Mouse (Mus musculus): Measurements from ENCODE around the gene Bloc1s5. TPM values are rescaled to one million over a fixed set of nuclear protein-coding genes. Genes with fewer than 3 reads are reported as not detected.

Bloc1s5 gene
- polyA plus RNA-seq, 1 experiment, result 24.2 TPM

DNA sequence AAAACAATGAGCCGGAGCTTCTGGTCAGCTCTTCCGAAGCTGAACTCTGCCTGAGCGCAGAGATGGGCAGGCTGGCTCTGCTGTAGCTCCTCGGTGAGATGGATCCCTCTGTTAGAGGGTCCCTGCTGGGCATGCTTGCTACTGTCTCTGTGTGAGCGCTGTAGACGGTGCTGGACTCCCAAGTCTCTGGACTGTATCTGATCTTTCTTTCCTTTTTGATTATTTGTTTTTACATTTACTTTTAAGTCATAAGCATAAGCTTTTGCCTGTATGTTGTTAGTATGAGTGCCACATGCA lies 8.7 kb downstream of the Bloc1s5 start:
- TF ChIP-seq GATA1 (IDR thresholded peaks at IDR 0.05; ENCODE audit: low read length), result no peak

DNA sequence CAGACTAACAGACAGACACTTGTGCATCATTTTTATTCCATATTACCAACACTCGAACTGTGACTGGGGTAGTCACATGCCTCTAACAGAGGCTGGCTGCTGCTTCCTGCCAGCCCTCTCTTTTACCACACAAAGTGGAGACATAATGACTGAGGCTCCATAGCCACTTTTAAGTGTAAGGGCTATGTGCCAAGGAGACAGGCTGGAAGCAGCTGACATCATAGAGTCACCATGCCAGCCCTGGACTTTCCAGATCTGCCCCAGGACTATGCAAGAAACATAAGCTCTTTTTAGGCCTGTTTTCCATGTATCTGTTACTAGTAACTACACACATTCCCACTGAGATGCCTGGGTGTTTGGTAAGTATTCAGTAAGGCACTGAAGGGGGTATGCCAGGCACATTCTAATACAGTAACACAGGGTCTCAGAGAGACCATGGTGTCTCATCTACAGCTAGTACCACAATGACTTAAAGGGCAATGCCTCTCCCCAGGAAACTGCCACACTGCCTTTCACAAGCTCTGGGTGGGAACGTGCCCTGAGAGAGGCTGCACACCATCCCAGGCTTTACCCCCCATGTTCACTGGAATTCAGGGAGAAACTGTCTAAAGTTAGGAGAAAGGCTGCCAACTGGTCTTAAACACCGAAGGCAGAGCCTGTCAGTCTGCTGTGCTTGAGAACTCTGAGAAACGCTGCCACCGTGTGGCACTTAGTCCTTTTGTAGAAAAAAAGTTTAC lies 9.2 kb downstream of the Bloc1s5 start:
- no peak for TF ChIP-seq GATA1 (IDR thresholded peaks at IDR 0.05; ENCODE audit: low read length)

DNA sequence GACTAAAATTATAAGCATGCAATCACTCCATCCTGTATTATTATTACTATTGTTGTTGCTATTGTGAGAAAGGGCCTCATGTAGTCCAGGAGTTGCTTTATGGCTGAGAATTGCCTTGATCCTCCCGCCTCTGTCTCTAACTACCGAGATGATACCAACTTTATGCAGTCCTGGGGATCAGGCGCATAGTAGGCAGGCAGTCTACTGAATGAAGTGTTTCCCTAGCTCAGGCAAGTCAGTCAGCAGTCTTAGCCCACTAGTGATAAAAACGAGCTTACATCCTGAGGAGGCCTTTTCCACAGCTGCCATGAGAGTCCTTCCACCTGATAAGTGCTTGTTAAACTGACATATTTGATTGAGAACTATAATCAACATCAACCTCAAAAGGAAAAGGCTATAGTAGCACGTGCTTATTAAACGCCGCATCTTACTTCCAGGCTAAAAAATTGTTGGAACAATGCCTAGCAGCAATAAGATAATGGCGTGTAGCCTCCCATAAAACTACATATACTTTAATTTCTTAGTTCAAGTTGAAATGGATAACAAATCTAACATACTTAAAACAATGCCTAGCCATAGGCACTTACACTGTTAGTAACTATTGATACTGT lies 10.5 kb downstream of the Bloc1s5 start:
- TF ChIP-seq GATA1 (IDR thresholded peaks at IDR 0.05; ENCODE audit: low read length), result no peak

DNA sequence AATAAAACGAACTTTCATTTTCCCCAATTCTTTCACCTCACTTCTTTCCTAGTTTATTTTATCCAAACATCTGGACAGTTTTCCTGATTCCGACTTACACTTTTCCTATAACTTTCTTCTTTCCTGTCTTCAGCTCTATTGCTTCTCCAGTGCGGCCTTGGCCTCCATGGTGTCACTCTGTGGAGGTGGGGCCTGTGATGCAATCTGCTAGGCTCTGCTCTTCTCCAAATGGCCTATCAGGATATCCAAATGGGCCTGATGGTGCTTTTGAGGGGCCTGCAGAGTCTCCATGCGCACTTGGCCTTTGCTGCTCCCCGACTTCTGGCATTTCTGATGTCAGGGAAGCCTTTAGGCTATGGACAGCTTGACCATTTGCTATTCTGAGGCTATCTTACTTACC lies 11.6 kb downstream of the Bloc1s5 start:
- TF ChIP-seq GATA1 (IDR thresholded peaks at IDR 0.05; ENCODE audit: low read length), result no peak

DNA sequence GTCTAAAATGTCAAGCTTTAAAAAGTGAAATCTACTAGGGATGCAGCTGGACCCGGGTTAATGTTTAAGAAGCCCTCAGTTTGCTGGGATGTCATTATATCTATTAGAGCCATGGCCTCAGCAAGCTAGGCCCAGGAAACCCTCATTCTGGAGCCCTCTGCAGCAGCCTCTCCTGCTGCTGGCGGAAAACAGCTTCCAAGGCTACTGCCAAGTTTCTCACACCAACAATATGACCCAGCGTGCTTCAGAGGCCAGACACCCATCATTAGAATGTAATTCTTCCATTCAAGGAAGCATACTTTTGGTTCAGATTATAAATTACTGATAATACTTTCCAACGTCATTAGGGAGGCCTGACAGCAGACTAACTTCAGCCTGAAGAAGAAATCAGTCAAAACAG lies 18.0 kb downstream of the Bloc1s5 start:
- no peak for TF ChIP-seq GATA1 (IDR thresholded peaks at IDR 0.05; ENCODE audit: low read length)

DNA sequence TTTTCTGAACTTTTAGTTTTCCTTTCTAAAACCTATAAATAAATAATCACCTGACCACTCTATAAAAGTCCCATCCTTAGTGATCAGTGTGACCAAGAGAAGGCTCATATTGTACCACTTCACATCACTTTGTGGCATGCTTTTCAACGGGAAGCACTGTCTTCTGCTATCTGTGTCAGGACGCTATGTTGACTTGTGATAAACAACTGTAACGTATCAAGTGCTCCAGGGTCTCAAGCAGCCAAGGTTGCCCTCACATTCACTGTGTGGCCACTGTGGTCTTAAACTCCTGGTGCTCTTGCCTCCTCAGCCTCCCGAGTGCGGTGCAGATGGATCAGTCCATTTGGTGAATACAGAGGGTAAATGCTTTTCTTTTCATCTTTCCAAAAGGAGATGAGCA lies 19.3 kb downstream of the Bloc1s5 start:
- no peak for TF ChIP-seq GATA1 (IDR thresholded peaks at IDR 0.05; ENCODE audit: low read length)

DNA sequence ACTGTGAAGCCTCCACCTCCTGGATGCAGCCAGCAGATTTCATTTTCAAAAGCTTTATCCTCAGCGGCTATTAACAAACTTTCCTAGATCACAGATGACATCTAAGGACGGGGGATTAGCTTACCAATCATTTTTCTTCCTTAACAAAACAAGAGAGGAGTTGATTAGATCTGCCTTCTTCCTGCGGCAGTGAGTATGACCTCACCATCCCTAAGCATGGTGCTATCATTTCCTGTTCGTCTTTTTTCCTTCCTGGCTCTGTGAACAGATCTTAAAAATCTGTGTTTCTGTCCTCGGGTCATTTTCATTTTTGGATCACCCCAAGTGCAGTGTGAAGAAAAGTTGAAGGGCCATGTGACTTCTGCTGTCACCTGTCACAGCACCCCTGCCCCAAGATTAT lies 20.6 kb downstream of the Bloc1s5 start:
- no peak for TF ChIP-seq GATA1 (IDR thresholded peaks at IDR 0.05; ENCODE audit: low read length)

DNA sequence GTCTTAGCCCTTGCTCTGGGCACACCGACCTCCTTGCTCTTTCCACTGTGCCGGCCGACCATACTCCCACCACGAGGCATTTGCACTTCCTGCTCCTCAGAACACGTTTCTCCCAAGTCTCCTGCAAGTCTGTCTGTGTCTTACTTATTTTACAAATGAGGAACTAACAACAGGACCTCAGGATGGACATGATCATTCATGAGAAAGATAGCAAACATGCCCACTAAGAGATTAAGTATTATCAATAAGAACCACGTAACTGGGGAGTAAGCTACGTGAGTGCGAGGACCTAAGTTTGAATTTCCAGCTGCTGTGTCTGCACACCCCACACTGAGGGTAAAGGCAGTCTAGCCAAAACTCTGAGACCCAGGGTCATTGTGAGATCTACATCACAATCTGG lies 21.3 kb downstream of the Bloc1s5 start:
- no peak for TF ChIP-seq GATA1 (IDR thresholded peaks at IDR 0.05; ENCODE audit: low read length)

DNA sequence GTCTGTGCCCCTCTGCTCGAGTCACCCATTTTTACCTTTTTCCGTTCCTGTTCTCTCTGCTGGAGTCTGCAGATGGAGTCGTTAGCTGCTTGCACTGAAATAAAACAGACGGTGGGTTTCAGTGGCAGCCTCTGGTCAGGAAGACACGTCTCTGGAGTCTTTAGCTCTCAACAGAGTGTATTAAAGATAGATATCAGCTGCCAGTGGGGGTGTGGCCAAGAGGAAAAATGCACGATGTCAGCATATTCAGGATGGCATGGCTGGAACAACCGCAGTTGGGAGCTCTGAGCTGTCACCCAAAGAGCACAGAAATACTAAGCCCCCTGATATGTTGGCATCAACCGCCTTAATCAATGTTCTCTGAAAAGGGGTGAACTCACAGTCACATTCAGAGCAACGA lies 22.3 kb downstream of the Bloc1s5 start:
- TF ChIP-seq GATA1 (IDR thresholded peaks at IDR 0.05; ENCODE audit: low read length), result no peak

DNA sequence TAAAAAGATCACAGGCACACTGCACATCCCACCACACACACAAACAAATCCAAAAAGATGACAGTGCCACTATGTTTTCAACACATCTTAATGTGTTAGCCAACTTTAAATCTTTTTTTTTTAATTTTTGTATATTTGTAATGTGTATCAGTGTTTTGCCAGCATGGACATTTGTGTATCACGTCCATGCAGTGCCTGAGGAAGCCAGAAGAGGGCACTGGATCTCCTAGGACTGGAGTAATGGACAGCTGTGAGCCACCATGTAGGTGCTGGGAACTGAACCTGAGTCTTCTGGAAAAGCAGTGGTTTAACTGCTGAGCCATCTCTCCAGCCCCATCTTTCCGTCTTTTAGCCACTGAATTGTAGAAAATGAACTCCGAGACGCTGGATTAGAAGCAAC lies 22.7 kb downstream of the Bloc1s5 start:
- no peak for TF ChIP-seq GATA1 (IDR thresholded peaks at IDR 0.05; ENCODE audit: low read length)

DNA sequence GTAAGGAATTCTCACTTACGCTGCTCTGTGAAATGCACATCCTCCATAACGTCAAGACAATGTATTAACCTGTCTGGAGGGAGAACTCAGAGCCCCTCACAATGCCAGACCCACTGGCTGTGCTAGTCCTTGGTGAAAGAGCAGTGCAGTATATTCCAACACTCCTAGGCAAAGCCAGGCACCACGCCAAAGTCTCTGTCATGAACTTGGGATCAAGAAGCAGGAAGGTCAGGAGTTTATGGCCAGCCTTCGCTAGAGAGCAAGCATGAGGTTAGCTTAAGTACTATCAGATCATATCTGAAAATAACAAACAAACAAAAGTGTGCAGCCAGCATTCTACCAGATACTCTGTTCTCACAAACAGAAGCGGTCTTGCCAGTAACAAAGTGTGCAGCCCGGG lies 24.6 kb downstream of the Bloc1s5 start:
- TF ChIP-seq GATA1 (IDR thresholded peaks at IDR 0.05; ENCODE audit: low read length), result no peak

DNA sequence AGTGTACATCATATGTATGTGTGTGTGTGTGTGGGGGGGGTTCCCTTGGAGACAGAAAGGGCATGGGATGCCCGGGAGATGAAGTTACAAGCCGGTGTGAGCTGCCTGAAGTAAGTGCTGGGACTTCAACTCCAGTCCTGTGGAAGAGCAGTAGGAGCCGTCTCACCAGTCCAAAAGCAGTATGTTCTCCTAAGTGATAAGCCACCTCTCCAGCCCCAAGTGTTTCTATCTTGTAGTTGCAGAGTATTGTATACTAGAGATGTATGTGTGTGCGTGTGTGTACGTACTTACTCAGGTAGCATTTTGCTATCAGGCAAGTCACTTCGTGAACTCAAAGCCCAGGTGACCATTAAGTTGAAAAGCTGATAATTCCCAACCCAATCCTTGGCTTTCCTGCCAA lies 27.8 kb downstream of the Bloc1s5 start:
- no peak for TF ChIP-seq GATA1 (IDR thresholded peaks at IDR 0.05; ENCODE audit: low read length)

DNA sequence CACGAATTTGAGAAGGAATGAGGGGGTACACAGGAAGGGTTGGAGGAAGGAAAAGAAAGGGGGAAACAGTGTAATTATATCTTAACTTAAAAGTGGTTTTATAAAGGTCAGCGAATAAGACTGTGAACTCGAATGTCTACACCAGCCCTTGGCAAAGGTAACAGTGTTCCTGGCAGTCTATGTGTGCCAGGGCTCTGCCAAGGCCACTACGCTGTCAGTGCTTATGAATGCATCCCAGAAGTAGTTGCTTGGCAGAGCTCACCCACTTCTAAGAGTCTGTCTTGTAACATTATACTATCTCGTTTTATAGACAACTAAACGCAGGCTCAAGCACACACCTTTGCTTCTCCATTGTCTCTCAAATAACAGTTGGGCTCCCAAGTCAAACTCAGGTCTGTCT lies 29.6 kb downstream of the Bloc1s5 start:
- no peak for TF ChIP-seq GATA1 (IDR thresholded peaks at IDR 0.05; ENCODE audit: low read length)

DNA sequence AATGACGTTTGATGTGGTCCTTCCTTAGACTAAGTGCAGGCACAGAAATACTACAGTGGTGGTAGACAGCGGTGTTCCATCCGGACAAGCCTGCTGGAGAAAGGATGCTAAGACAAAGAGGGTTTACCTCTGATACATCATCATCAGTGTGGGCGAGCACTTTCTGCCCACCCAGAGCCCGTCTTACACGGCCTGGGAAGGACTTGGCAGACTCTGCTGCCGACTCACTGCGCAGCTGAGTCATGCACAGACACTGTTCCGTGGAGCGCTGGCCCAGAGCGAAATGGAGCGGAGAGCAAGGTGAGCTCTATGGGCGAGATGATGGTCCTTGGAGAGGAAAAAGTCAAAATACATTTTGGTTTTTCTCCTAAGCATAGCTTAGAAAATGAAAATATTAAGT lies 31.9 kb downstream of the Bloc1s5 start:
- no peak for TF ChIP-seq GATA1 (IDR thresholded peaks at IDR 0.05; ENCODE audit: low read length)

DNA sequence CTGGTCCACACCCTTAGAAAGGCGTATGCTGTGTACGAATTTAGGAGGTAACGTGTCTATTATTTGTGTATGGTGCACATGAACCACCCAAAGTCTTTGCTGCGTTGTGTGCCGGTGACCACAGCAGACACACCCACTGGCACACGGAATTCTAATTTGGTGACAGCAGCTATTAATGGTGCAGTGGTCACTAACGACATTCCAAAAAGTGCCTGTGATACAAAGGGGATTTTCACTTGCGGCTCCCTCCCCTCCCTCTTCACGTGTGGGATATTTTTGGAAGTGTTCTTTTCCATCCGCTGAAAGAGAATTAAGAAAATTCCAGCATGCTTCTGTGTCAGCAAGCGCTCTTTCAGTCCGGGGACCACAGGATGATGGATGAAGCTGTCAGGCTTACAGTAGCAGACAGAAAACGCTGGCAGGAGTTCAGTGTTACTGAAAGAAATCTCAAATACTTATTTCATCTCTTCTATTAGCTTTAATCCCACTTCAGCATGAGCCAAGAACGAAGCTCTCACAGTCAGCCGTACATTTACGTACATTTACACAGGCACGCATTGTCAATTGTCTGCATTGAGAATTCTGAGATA lies 32.6 kb downstream of the Bloc1s5 start:
- no peak for TF ChIP-seq GATA1 (IDR thresholded peaks at IDR 0.05; ENCODE audit: low read length)

DNA sequence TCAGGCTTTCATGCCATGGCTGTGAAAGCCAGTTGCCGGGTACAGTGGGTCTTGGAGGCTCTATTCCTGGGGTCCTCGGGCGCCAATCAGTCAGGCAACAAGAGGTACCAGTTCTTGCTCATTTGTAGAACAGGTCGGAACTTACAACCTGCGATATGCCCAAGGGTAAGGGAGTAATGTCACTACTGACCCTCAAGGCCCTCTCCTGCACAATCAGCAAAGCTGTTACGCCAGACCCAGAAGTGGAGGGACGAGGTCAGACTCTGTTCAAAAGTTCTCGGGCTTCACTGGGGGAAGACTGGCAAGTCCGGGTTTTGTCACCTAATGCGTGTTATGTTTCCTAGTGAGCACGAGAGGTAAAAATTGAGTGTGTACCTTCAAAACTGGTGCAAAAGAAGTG lies 34.1 kb downstream of the Bloc1s5 start:
- no peak for TF ChIP-seq GATA1 (IDR thresholded peaks at IDR 0.05; ENCODE audit: low read length)

DNA sequence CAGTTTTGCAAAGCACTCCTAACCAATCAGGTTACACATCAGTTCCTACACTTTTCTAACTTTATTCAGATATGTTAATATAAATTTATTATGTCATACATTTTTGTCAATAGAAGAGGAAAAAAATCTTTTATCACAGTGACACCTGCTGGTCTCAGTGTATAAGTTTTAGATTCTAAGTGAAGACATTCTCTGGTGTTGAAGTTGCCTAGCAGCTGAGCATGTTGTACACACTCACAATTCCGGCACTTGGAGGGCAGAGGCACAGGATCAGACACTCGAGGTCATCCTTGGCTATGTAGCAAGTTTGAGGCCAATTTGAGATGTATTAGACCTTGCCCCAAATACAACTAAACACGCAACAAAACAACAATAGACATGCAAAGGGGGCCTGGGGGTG lies 37.8 kb downstream of the Bloc1s5 start:
- TF ChIP-seq GATA1 (IDR thresholded peaks at IDR 0.05; ENCODE audit: low read length), result no peak

Data from G1E-ER4 (cell line).